Mouse (Mus musculus) kidney, adult 2 months (tissue): ENCODE data around the gene Grb7.

Experiments used
- CTCF ChIP-seq: fragments of 200-500 bp; conservative IDR thresholded peaks from 2 replicates; pipeline ENCODE4 v1.5.1; 2011; ENCODE audit warnings: low read depth, mild to moderate bottlenecking, control low read depth, low read length, moderate library complexity, mixed read lengths; ENCODE audit not compliant: insufficient read depth, insufficient read length
- POLR2A ChIP-seq: fragments of 200-500 bp; IDR thresholded peaks from one replicate; pipeline ENCODE4 v1.6.1; 2011; ENCODE audit warnings: low read depth, low read length, control low read depth

DNA sequence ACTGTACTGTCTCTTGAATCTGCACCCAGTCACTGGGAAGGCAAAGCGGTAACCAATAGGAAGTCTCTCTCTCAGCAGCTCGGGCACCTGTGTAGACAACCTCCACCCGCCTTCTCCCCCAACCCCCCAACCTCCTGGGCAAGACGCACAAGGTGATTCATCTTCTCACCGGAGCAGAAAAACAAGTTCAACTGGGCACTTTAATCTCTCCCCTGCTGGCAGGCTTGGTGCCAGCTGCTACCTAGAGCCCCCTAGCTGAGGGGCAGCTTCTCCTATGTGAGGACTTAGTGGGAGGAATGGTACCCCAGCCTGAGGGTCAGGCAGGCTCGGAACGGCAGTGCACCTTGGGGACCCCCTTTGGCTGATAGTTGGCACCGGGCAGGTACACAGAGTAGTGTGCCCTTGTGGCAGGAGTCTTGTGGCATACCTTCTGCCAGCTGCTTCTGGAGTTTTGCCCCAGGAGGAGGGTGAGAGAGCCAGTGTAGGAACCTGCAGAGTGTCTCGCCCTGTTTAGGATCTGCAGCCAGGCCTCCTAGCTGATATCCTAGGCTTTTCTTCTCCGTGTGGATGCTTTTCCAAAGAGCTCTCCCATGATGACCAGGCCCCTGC, 27.2 kb upstream of the Grb7 start:
- TF ChIP-seq POLR2A (no peak), CTCF (no peak)
